Mouse (Mus musculus) CH12.LX (cell line): Measurements from ENCODE around the gene Rnf38. TPM values are rescaled to one million over a fixed set of nuclear protein-coding genes. Genes with fewer than 3 reads are reported as not detected.
A peak's percentile ranks its signal among the peaks of the same experiment; 100 is the strongest.

Experiments
- DNase-seq: peaks from one replicate; pipeline ENCODE4 v3.0.0-alpha.2; 2013; ENCODE audit errors: extremely low read depth
- H3K27ac ChIP-seq: 2 replicates; pipeline ENCODE4 v1.5.1; 2012; ENCODE audit warnings: low read depth, mild to moderate bottlenecking, control low read depth, moderate library complexity; ENCODE audit not compliant: insufficient read depth
- H3K27me3 ChIP-seq: replicated peaks from 2 replicates; pipeline ENCODE3; 2012; ENCODE audit warnings: inconsistent platforms
- H3K36me3 ChIP-seq, 2 experiments: replicated peaks in 1 of 2; 2 replicates each; pipeline versions ENCODE3 to v1.6.1; 2012; ENCODE audit warnings: inconsistent platforms in 1 of 2, low read length in 1 of 2, mild to moderate bottlenecking in 1 of 2, mixed read lengths in 1 of 2, moderate library complexity in 1 of 2; ENCODE audit not compliant: control insufficient read depth in 1 of 2, insufficient read depth in 1 of 2
- H3K4me1 ChIP-seq, 2 experiments: 2 replicates each; pipeline ENCODE4 v1.6.1; 2012; ENCODE audit warnings: inconsistent platforms in 1 of 2, moderate library complexity in 1 of 2; ENCODE audit not compliant: insufficient read depth in 2 of 2, control insufficient read depth in 1 of 2
- H3K4me2 ChIP-seq: 2 replicates; pipeline ENCODE4 v1.6.1; 2012; ENCODE audit warnings: low read depth, mild to moderate bottlenecking, control low read depth; ENCODE audit not compliant: poor library complexity, insufficient read depth, severe bottlenecking
- H3K4me3 ChIP-seq, 3 experiments: fragments of 150-350 bp in 1 of 3; sonication (generic) in 1 of 3; replicated peaks in 1 of 3; 2 replicates each; pipeline versions ENCODE3 to v1.5.1; 2011 to 2012; ENCODE audit warnings: low read depth in 2 of 3, low read length in 2 of 3, mild to moderate bottlenecking in 2 of 3, moderate library complexity in 2 of 3, control low read depth in 1 of 3, improper control_type of control experiment in 1 of 3, inconsistent platforms in 1 of 3, mixed read lengths in 1 of 3; ENCODE audit not compliant: poor library complexity in 1 of 3
- H3K79me2 ChIP-seq: replicated peaks from 2 replicates; pipeline ENCODE4 v1.6.1; 2012; ENCODE audit warnings: mild to moderate bottlenecking, moderate library complexity; ENCODE audit not compliant: control insufficient read depth, poor library complexity, insufficient read depth, severe bottlenecking; ENCODE audit errors: extremely low read depth
- H3K9ac ChIP-seq: 2 replicates; pipeline ENCODE4 v1.6.1; 2012; ENCODE audit warnings: low read depth, mild to moderate bottlenecking, control low read depth, moderate library complexity; ENCODE audit not compliant: insufficient read depth
- H3K9me3 ChIP-seq: replicated peaks from 2 replicates; pipeline ENCODE3; 2012; ENCODE audit warnings: low read length, inconsistent platforms, mixed read lengths
- BHLHE40 ChIP-seq: IDR thresholded peaks from 2 replicates; pipeline ENCODE4 v1.6.1; 2011; ENCODE audit warnings: mild to moderate bottlenecking, low read depth, low read length, improper control_type of control experiment
- CHD1 ChIP-seq: IDR thresholded peaks from 2 replicates; pipeline ENCODE4 v1.6.1; 2012; ENCODE audit warnings: low read depth, low read length, improper control_type of control experiment, inconsistent platforms
- CHD2 ChIP-seq: IDR thresholded peaks from 2 replicates; pipeline ENCODE4 v1.6.1; 2011; ENCODE audit warnings: low read length, improper control_type of control experiment
- CTCF ChIP-seq, 2 experiments: IDR thresholded peaks in 1 of 2; conservative IDR thresholded peaks in 1 of 2; 2 replicates each; pipeline ENCODE4 v1.5.1; 2011 to 2012; ENCODE audit warnings: low read depth in 2 of 2, low read length in 2 of 2, improper control_type of control experiment in 1 of 2, inconsistent platforms in 1 of 2, mild to moderate bottlenecking in 1 of 2, moderate library complexity in 1 of 2
- E2F4 ChIP-seq: IDR thresholded peaks from 2 replicates; pipeline ENCODE4 v1.6.1; 2011; ENCODE audit warnings: low read depth, low read length, improper control_type of control experiment; ENCODE audit not compliant: insufficient replicate concordance
- ELF1 ChIP-seq: IDR thresholded peaks from 2 replicates; pipeline ENCODE4 v1.6.1; 2014; ENCODE audit warnings: low read depth, mild to moderate bottlenecking, inconsistent platforms, low read length, improper control_type of control experiment
- EP300 ChIP-seq: IDR thresholded peaks from 2 replicates; pipeline ENCODE4 v1.6.1; 2011; ENCODE audit warnings: low read length, improper control_type of control experiment
- ETS1 ChIP-seq: conservative IDR thresholded peaks from 2 replicates; pipeline ENCODE4 v1.6.1; 2012; ENCODE audit warnings: low read depth, mild to moderate bottlenecking, inconsistent platforms, low read length, improper control_type of control experiment, moderate library complexity
- GABPA ChIP-seq: IDR thresholded peaks from 2 replicates; pipeline ENCODE4 v1.6.1; 2012; ENCODE audit warnings: low read depth, low read length, improper control_type of control experiment, inconsistent platforms; ENCODE audit not compliant: insufficient replicate concordance
- HCFC1 ChIP-seq: IDR thresholded peaks from 2 replicates; pipeline ENCODE4 v1.6.1; 2012; ENCODE audit warnings: low read depth, mild to moderate bottlenecking, inconsistent platforms, low read length, improper control_type of control experiment
- IRF4 ChIP-seq: IDR thresholded peaks from 2 replicates; pipeline ENCODE4 v1.6.1; 2014; ENCODE audit warnings: low read depth, mild to moderate bottlenecking, inconsistent platforms, low read length, improper control_type of control experiment
- JUN ChIP-seq: IDR thresholded peaks from 2 replicates; pipeline ENCODE4 v1.6.1; 2011; ENCODE audit warnings: low read depth, mild to moderate bottlenecking, low read length, improper control_type of control experiment, moderate library complexity; ENCODE audit not compliant: insufficient read depth
- JUND ChIP-seq: conservative IDR thresholded peaks from 2 replicates; pipeline ENCODE4 v1.6.1; 2011; ENCODE audit warnings: low read depth, low read length, improper control_type of control experiment
- KAT2A ChIP-seq: IDR thresholded peaks from 2 replicates; pipeline ENCODE4 v1.6.1; 2012; ENCODE audit warnings: low read length, improper control_type of control experiment, inconsistent platforms; ENCODE audit not compliant: insufficient replicate concordance
- MAFK ChIP-seq: IDR thresholded peaks from 2 replicates; pipeline ENCODE4 v1.6.1; 2011; ENCODE audit warnings: low read length, improper control_type of control experiment; ENCODE audit not compliant: insufficient replicate concordance
- MAX ChIP-seq: IDR thresholded peaks from 2 replicates; pipeline ENCODE4 v1.6.1; 2011; ENCODE audit warnings: low read length, improper control_type of control experiment
- MAZ ChIP-seq: IDR thresholded peaks from 2 replicates; pipeline ENCODE4 v1.6.1; 2012; ENCODE audit warnings: low read depth, mild to moderate bottlenecking, inconsistent platforms, low read length, improper control_type of control experiment, moderate library complexity
- MEF2A ChIP-seq: IDR thresholded peaks from 2 replicates; pipeline ENCODE4 v1.6.1; 2014; ENCODE audit warnings: low read depth, mild to moderate bottlenecking, inconsistent platforms, low read length, improper control_type of control experiment, borderline replicate concordance
- MXI1 ChIP-seq: IDR thresholded peaks from 2 replicates; pipeline ENCODE4 v1.6.1; 2011; ENCODE audit warnings: mild to moderate bottlenecking, low read depth, low read length, improper control_type of control experiment
- MYC ChIP-seq: IDR thresholded peaks from 2 replicates; pipeline ENCODE4 v1.6.1; 2011; ENCODE audit warnings: low read depth, mild to moderate bottlenecking, improper control_type of control experiment, low read length
- NELFE ChIP-seq: IDR thresholded peaks from 2 replicates; pipeline ENCODE4 v1.6.1; 2011; ENCODE audit warnings: low read depth, low read length, improper control_type of control experiment
- NRF1 ChIP-seq: IDR thresholded peaks from 2 replicates; pipeline ENCODE4 v1.6.1; 2014; ENCODE audit warnings: low read depth, mild to moderate bottlenecking, inconsistent platforms, low read length, improper control_type of control experiment, moderate library complexity
- PAX5 ChIP-seq: IDR thresholded peaks from 2 replicates; pipeline ENCODE4 v1.6.1; 2012; ENCODE audit warnings: low read length, inconsistent platforms, mixed read lengths
- POLR2A ChIP-seq: IDR thresholded peaks from 2 replicates; pipeline ENCODE4 v1.6.1; 2011; ENCODE audit warnings: low read depth, mild to moderate bottlenecking, improper control_type of control experiment, low read length
- POLR2AphosphoS2 ChIP-seq: IDR thresholded peaks from 2 replicates; pipeline ENCODE4 v1.6.1; 2011; ENCODE audit warnings: low read depth, low read length, improper control_type of control experiment
- RAD21 ChIP-seq: IDR thresholded peaks from 2 replicates; pipeline ENCODE4 v1.6.1; 2011; ENCODE audit warnings: low read depth, mild to moderate bottlenecking, low read length, improper control_type of control experiment, moderate library complexity
- RCOR1 ChIP-seq: conservative IDR thresholded peaks from 2 replicates; pipeline ENCODE4 v1.6.1; 2012; ENCODE audit warnings: low read depth, mild to moderate bottlenecking, inconsistent platforms, low read length, improper control_type of control experiment
- SIN3A ChIP-seq: IDR thresholded peaks from 2 replicates; pipeline ENCODE4 v1.6.1; 2012; ENCODE audit warnings: low read length, improper control_type of control experiment, inconsistent platforms
- SMC3 ChIP-seq: IDR thresholded peaks from 2 replicates; pipeline ENCODE4 v1.6.1; 2011; ENCODE audit warnings: low read depth, low read length, improper control_type of control experiment
- TBP ChIP-seq: conservative IDR thresholded peaks from 2 replicates; pipeline ENCODE4 v1.6.1; 2011; ENCODE audit warnings: low read depth, low read length, improper control_type of control experiment
- TCF12 ChIP-seq: IDR thresholded peaks from 2 replicates; pipeline ENCODE4 v1.6.1; 2014; ENCODE audit warnings: low read depth, mild to moderate bottlenecking, inconsistent platforms, low read length, improper control_type of control experiment
- UBTF ChIP-seq: IDR thresholded peaks from 2 replicates; pipeline ENCODE4 v1.6.1; 2012; ENCODE audit warnings: low read depth, mild to moderate bottlenecking, inconsistent platforms, low read length, improper control_type of control experiment, moderate library complexity
- USF1 ChIP-seq: IDR thresholded peaks from 2 replicates; pipeline ENCODE4 v1.6.1; 2014; ENCODE audit warnings: low read depth, mild to moderate bottlenecking, inconsistent platforms, low read length, improper control_type of control experiment
- USF2 ChIP-seq: conservative IDR thresholded peaks from 2 replicates; pipeline ENCODE4 v1.6.1; 2011; ENCODE audit warnings: low read depth, low read length, improper control_type of control experiment
- ZC3H11A ChIP-seq: IDR thresholded peaks from 2 replicates; pipeline ENCODE4 v1.6.1; 2012; ENCODE audit warnings: low read depth, mild to moderate bottlenecking, inconsistent platforms, low read length, improper control_type of control experiment
- ZKSCAN1 ChIP-seq: IDR thresholded peaks from 2 replicates; pipeline ENCODE4 v1.6.1; 2012; ENCODE audit warnings: low read depth, inconsistent platforms, low read length, improper control_type of control experiment, borderline replicate concordance
- ZMIZ1 ChIP-seq: IDR thresholded peaks from 2 replicates; pipeline ENCODE4 v1.6.1; 2012; ENCODE audit warnings: low read depth, mild to moderate bottlenecking, inconsistent platforms, low read length, improper control_type of control experiment
- ZNF384 ChIP-seq: IDR thresholded peaks from 2 replicates; pipeline ENCODE4 v1.6.1; 2012; ENCODE audit warnings: low read depth, low read length, improper control_type of control experiment, inconsistent platforms
- dilution Hi-C: fragments of 300-500 bp; cut with MboI; formaldehyde crosslinking; loops from 2 replicates; pipeline ENCODE4 v1.14.3; 2020; ENCODE audit warnings: low sequenced_read_pairs; ENCODE audit not compliant: extremely low pct_unique_long_range_greater_than_20kb, extremely low pct_ligation_motif_present
- in situ Hi-C: fragments of 300-500 bp; cut with MboI; formaldehyde crosslinking; loops from 3 replicates; pipeline ENCODE4 v1.14.3; 2019; ENCODE audit warnings: low sequenced_read_pairs, low pct_ligation_motif_present, low pct_unique_long_range_greater_than_20kb, mixed read lengths
- polyA plus RNA-seq: library from polyadenylated mRNA; unstranded; fragments of >175 nt; gene quantifications from 2 replicates; pipeline ENCODE4 v1.2.1, GENCODE M21; 2012; ENCODE audit warnings: low read depth; ENCODE audit not compliant: insufficient read length
- total RNA-seq, 2 experiments: library from RNA; depleted of rRNA; stranded (reverse); fragments of 300-350 nt in 1 of 2; fragments of >200 nt in 1 of 2; gene quantifications; 2 replicates each; pipeline ENCODE4 v1.2.3; 2012 to 2014

Rnf38 gene
- total and polyA plus RNA-seq, 3 experiments: 5.4 to 13.2 (median 6.6) TPM

GRCm38 (mm10) chr4:44168231-44168647 lies 65.3 kb downstream of the Rnf38 start:
- TF ChIP-seq EP300 (no peak), MYC (0 out of 2 replicates have a peak, but pooled peaks have one; percentile 13), CHD1 (no peak), RCOR1 (no peak), BHLHE40 (peak; percentile 47; the same call in 1 of the 2 replicates), MAX (peak; percentile 85), JUN (no peak), CHD2 (0 out of 2 replicates have a peak, but pooled peaks have one; percentile 40), ZC3H11A (no peak), SIN3A (peak; percentile 99), NRF1 (peak; percentile 86), MEF2A (peak; percentile 34; the same call in 1 of the 2 replicates), ELF1 (peak; percentile 100), POLR2AphosphoS2 (peak; percentile 55; the same call in 1 of the 2 replicates), ETS1 (0 out of 2 replicates have a peak, but pooled peaks have one; percentile 13), PAX5 (no peak), E2F4 (no peak), GABPA (no peak; the same call in 1 of the 2 replicates), MAZ (peak; percentile 96), NELFE (peak; percentile 79), RAD21 (no peak), ZKSCAN1 (no peak), IRF4 (0 out of 2 replicates have a peak, but pooled peaks have one; percentile 45), JUND (no peak), TCF12 (peak; percentile 74), USF2 (no peak), MXI1 (peak; percentile 95), ZNF384 (no peak), TBP (0 out of 2 replicates have a peak, but pooled peaks have one; percentile 30), CTCF (conservative IDR thresholded peaks at IDR 0.05 in 1 of 2, IDR thresholded peaks at IDR 0.05 in 1 of 2; ENCODE audit: low read depth in 2 of 2, low read length in 2 of 2) (no peak), HCFC1 (peak; percentile 79), POLR2A (peak; percentile 80), SMC3 (no peak), UBTF (no peak), USF1 (no peak), ZMIZ1 (peak; percentile 76; the same call in 1 of the 2 replicates), MAFK (no peak), KAT2A (0 out of 2 replicates have a peak, but pooled peaks have one; percentile 67)
- dilution Hi-C loops (no loop called here), in situ Hi-C loops (loop anchor here (10.0 kb wide), 1 partner anchor 93 kb away; no protein-coding TSS in a partner anchor)
- Histone ChIP-seq H3K36me3 (no peaks in the 10 kb centered on the region), H3K79me2 (peaks cover 3% of the 10 kb centered on the region; the same call in 1 of the 2 replicates), H3K4me3 (peak overlapping the region; percentile 40 to 72 (median 54)), H3K9ac (peak overlapping the region; percentile 73), H3K27ac (peak overlapping the region; percentile 70; the same call in 1 of the 2 replicates), H3K4me1 (peaks cover 0 to 28% of the 10 kb centered on the region in 2 experiments; a peak in 2 of 4 replicates), H3K4me2 (peak overlapping the region; percentile 96), H3K9me3 (no peaks in the 10 kb centered on the region), H3K27me3 (no peaks in the 10 kb centered on the region)
- peak; percentile 94 for DNase-seq
